Mouse (Mus musculus): ENCODE measurements around the gene Pdap1.
A peak's percentile ranks its signal among the peaks of the same experiment; 100 is the strongest.
"Not testable (repeated sequence)": the region's sequence is repeated elsewhere in the genome, so short reads cannot be mapped to it uniquely, and the experiment has no call there.

Pdap1 gene

GRCm38 (mm10) chr5:145119385-145119784, 20.7 kb downstream of the Pdap1 start:
- DNase-seq (ENCODE audit: low read depth) = peak; percentile 53

GRCm38 (mm10) chr5:145118461-145118860, 21.6 kb downstream of the Pdap1 start:
- no peak for DNase-seq (ENCODE audit: low read depth)

GRCm38 (mm10) chr5:145118005-145118404, 22.0 kb downstream of the Pdap1 start:
- no peak for DNase-seq (ENCODE audit: low read depth)

- peak; percentile 76 for DNase-seq (ENCODE audit: low read depth)
These were observed 23.1 kb downstream of the Pdap1 start for GRCm38 (mm10) chr5:145116916-145117315.

- DNase-seq (ENCODE audit: low read depth) = peak; percentile 97
These were observed 23.7 kb downstream of the Pdap1 start for GRCm38 (mm10) chr5:145116316-145116715.

- DNase-seq (ENCODE audit: low read depth) = peak; percentile 50
These were observed 24.3 kb downstream of the Pdap1 start for GRCm38 (mm10) chr5:145115736-145116135.

- DNase-seq (ENCODE audit: low read depth) = peak; percentile 84
These were observed 25.2 kb downstream of the Pdap1 start for GRCm38 (mm10) chr5:145114606-145115473.

- peak; percentile 87 for DNase-seq (ENCODE audit: low read depth)
These were observed 25.9 kb downstream of the Pdap1 start, which contains the start of gene Arpc1b for GRCm38 (mm10) chr5:145114071-145114605. Arpc1b (plus strand) TSS chr5:145114215.

GRCm38 (mm10) chr5:145113416-145113815, 26.6 kb downstream of the Pdap1 start:
- no peak for DNase-seq (ENCODE audit: low read depth)

- DNase-seq (ENCODE audit: low read depth) = no peak
These were observed 27.5 kb downstream of the Pdap1 start for GRCm38 (mm10) chr5:145112566-145112965.

- no peak for DNase-seq (ENCODE audit: low read depth)
These were observed 29.6 kb downstream of the Pdap1 start for GRCm38 (mm10) chr5:145110401-145110800.

- DNase-seq (ENCODE audit: low read depth) = no peak
These were observed 34.3 kb downstream of the Pdap1 start for GRCm38 (mm10) chr5:145105694-145106275.

GRCm38 (mm10) chr5:145104328-145104727, 35.7 kb downstream of the Pdap1 start:
- DNase-seq (ENCODE audit: low read depth) = no peak

- DNase-seq (ENCODE audit: low read depth) = peak; percentile 62
These were observed 37.3 kb downstream of the Pdap1 start for GRCm38 (mm10) chr5:145102706-145103105.

- DNase-seq (ENCODE audit: low read depth) = not testable (repeated sequence)
These were observed 38.6 kb downstream of the Pdap1 start for GRCm38 (mm10) chr5:145101451-145101850.

- DNase-seq (ENCODE audit: low read depth) = no peak
These were observed 39.1 kb downstream of the Pdap1 start for GRCm38 (mm10) chr5:145100960-145101359.

GRCm38 (mm10) chr5:145098340-145098821, 41.7 kb downstream of the Pdap1 start:
- peak; percentile 96 for DNase-seq (ENCODE audit: low read depth)

GRCm38 (mm10) chr5:145096195-145096594, 43.8 kb downstream of the Pdap1 start:
- DNase-seq (ENCODE audit: low read depth) = no peak

GRCm38 (mm10) chr5:145089878-145090277, 50.2 kb downstream of the Pdap1 start:
- DNase-seq (ENCODE audit: low read depth) = no peak

- DNase-seq (ENCODE audit: low read depth) = no peak
These were observed 51.9 kb downstream of the Pdap1 start for GRCm38 (mm10) chr5:145088186-145088585.

- DNase-seq (ENCODE audit: low read depth) = no peak
These were observed 55.2 kb downstream of the Pdap1 start for GRCm38 (mm10) chr5:145084822-145085221.

GRCm38 (mm10) chr5:145083632-145084451, 56.2 kb downstream of the Pdap1 start, which contains the start of the genes Arpc1a and Kpna7:
Arpc1a (plus strand) TSS chr5:145083830.
Kpna7 (minus strand) TSS chr5:145084030.
- peak; percentile 94 for DNase-seq (ENCODE audit: low read depth)
